Mouse (Mus musculus): ENCODE results near the gene Abcc10. TPM values are rescaled to one million over a fixed set of nuclear protein-coding genes. Genes with fewer than 3 reads are reported as not detected.

Abcc10 gene
- polyA plus RNA-seq, 2 experiments, result 5.8 to 15.5 TPM

GRCm38 (mm10) chr17:46287678-46288095, 40.5 kb downstream of the Abcc10 start:
- ATAC-seq (ENCODE audit: low FRiP score, low read depth), result peak; percentile 69
- H3K9ac ChIP-seq (ENCODE audit: low read depth, low read length, severe bottlenecking), result no peak overlapping the region
- no peaks in the 10 kb centered on the region for H3K36me3 ChIP-seq (ENCODE audit: control insufficient read depth, insufficient read depth, low read length)
- H3K4me2 ChIP-seq (replicated peaks; ENCODE audit: low read depth, low read length, severe bottlenecking), result no peak overlapping the region
- H3K9me3 ChIP-seq (ENCODE audit: control insufficient read depth, low read length), result no peaks in the 10 kb centered on the region
- H3K4me3 ChIP-seq (replicated peaks; ENCODE audit: low read length), result no peak overlapping the region
- peak overlapping the region; percentile 63 for H3K27ac ChIP-seq (replicated peaks; ENCODE audit: low read depth, low read length)
- peak; percentile 83 for DNase-seq (ENCODE audit: low spot score)
- no peak for TF ChIP-seq POLR2A (IDR thresholded peaks at IDR 0.05; ENCODE audit: borderline replicate concordance, extremely low read depth, insufficient read depth, insufficient read length)
- peaks cover 6% of the 10 kb centered on the region; the same call in 1 of the 2 replicates for H3K27me3 ChIP-seq (ENCODE audit: control insufficient read depth, insufficient read depth, low read length)
- peaks cover 5% of the 10 kb centered on the region; the same call in 1 of the 2 replicates for H3K4me1 ChIP-seq (ENCODE audit: control insufficient read depth, insufficient read depth, low read length)
- 58% methylated on average over 11 of the region's 11 CpGs for WGBS

- no peak for ATAC-seq (ENCODE audit: low FRiP score, low read depth)
Measured at GRCm38 (mm10) chr17:46285407-46285806, 42.7 kb downstream of the Abcc10 start.

GRCm38 (mm10) chr17:46284653-46285052, 43.5 kb downstream of the Abcc10 start:
- Histone ChIP-seq H3K27me3 (ENCODE audit: control insufficient read depth, insufficient read depth, low read length) (no peaks in the 10 kb centered on the region), H3K4me2 (replicated peaks; ENCODE audit: low read depth, low read length, severe bottlenecking) (no peak overlapping the region), H3K9me3 (ENCODE audit: control insufficient read depth, low read length) (no peaks in the 10 kb centered on the region), H3K4me1 (ENCODE audit: control insufficient read depth, insufficient read depth, low read length) (peaks cover 16% of the 10 kb centered on the region), H3K4me3 (replicated peaks; ENCODE audit: low read length) (no peak overlapping the region), H3K36me3 (ENCODE audit: control insufficient read depth, insufficient read depth, low read length) (peaks cover 13% of the 10 kb centered on the region; the same call in 1 of the 2 replicates), H3K9ac (ENCODE audit: low read depth, low read length, severe bottlenecking) (no peak overlapping the region), H3K27ac (replicated peaks; ENCODE audit: low read depth, low read length) (no peak overlapping the region)
- WGBS, result 41% methylated on average over 7 of the region's 7 CpGs
- DNase-seq (ENCODE audit: low spot score) (no peak), ATAC-seq (ENCODE audit: low FRiP score, low read depth) (no peak)
- TF ChIP-seq POLR2A (IDR thresholded peaks at IDR 0.05; ENCODE audit: borderline replicate concordance, extremely low read depth, insufficient read depth, insufficient read length), result no peak

More at GRCm38 (mm10) chr17:46285407-46285806, 42.7 kb downstream of the Abcc10 start:
- DNase-seq (ENCODE audit: low spot score), result no peak
- H3K36me3 ChIP-seq (ENCODE audit: control insufficient read depth, insufficient read depth, low read length), result peaks cover 6% of the 10 kb centered on the region; the same call in 1 of the 2 replicates
- WGBS, result 58% methylated on average over 6 of the region's 6 CpGs
- H3K9ac ChIP-seq (ENCODE audit: low read depth, low read length, severe bottlenecking), result no peak overlapping the region
- H3K4me3 ChIP-seq (replicated peaks; ENCODE audit: low read length), result no peak overlapping the region
- H3K9me3 ChIP-seq (ENCODE audit: control insufficient read depth, low read length), result no peaks in the 10 kb centered on the region
- TF ChIP-seq POLR2A (IDR thresholded peaks at IDR 0.05; ENCODE audit: borderline replicate concordance, extremely low read depth, insufficient read depth, insufficient read length), result no peak
- H3K27me3 ChIP-seq (ENCODE audit: control insufficient read depth, insufficient read depth, low read length), result no peaks in the 10 kb centered on the region
- peaks cover 16% of the 10 kb centered on the region for H3K4me1 ChIP-seq (ENCODE audit: control insufficient read depth, insufficient read depth, low read length)
- H3K27ac ChIP-seq (replicated peaks; ENCODE audit: low read depth, low read length), result no peak overlapping the region
- H3K4me2 ChIP-seq (replicated peaks; ENCODE audit: low read depth, low read length, severe bottlenecking), result no peak overlapping the region

- Histone ChIP-seq H3K9ac (ENCODE audit: low read depth, low read length, severe bottlenecking) (no peak overlapping the region), H3K27ac (replicated peaks; ENCODE audit: low read depth, low read length) (no peak overlapping the region), H3K9me3 (ENCODE audit: control insufficient read depth, low read length) (no peaks in the 10 kb centered on the region), H3K27me3 (ENCODE audit: control insufficient read depth, insufficient read depth, low read length) (no peaks in the 10 kb centered on the region), H3K4me2 (replicated peaks; ENCODE audit: low read depth, low read length, severe bottlenecking) (no peak overlapping the region), H3K4me1 (ENCODE audit: control insufficient read depth, insufficient read depth, low read length) (peaks cover 16% of the 10 kb centered on the region), H3K36me3 (ENCODE audit: control insufficient read depth, insufficient read depth, low read length) (peaks cover 21% of the 10 kb centered on the region), H3K4me3 (replicated peaks; ENCODE audit: low read length) (no peak overlapping the region)
- TF ChIP-seq POLR2A (IDR thresholded peaks at IDR 0.05; ENCODE audit: borderline replicate concordance, extremely low read depth, insufficient read depth, insufficient read length), result no peak
- 79% methylated on average over 8 of the region's 8 CpGs for WGBS
- DNase-seq (ENCODE audit: low spot score) (no peak), ATAC-seq (ENCODE audit: low FRiP score, low read depth) (no peak)
Measured at GRCm38 (mm10) chr17:46283911-46284310, 44.2 kb downstream of the Abcc10 start.

- Histone ChIP-seq H3K4me3 (replicated peaks; ENCODE audit: low read length) (peak overlapping the region; percentile 76), H3K36me3 (ENCODE audit: control insufficient read depth, insufficient read depth, low read length) (peaks cover 28% of the 10 kb centered on the region), H3K9me3 (ENCODE audit: control insufficient read depth, low read length) (no peaks in the 10 kb centered on the region), H3K27me3 (ENCODE audit: control insufficient read depth, insufficient read depth, low read length) (no peaks in the 10 kb centered on the region), H3K27ac (replicated peaks; ENCODE audit: low read depth, low read length) (peak overlapping the region; percentile 96), H3K4me1 (ENCODE audit: control insufficient read depth, insufficient read depth, low read length) (peaks cover 20% of the 10 kb centered on the region), H3K9ac (ENCODE audit: low read depth, low read length, severe bottlenecking) (peak overlapping the region; percentile 74; the same call in 1 of the 2 replicates), H3K4me2 (replicated peaks; ENCODE audit: low read depth, low read length, severe bottlenecking) (peak overlapping the region; percentile 74)
- WGBS, result 29% methylated on average over 9 of the region's 9 CpGs
- no peak for TF ChIP-seq POLR2A (IDR thresholded peaks at IDR 0.05; ENCODE audit: borderline replicate concordance, extremely low read depth, insufficient read depth, insufficient read length)
- DNase-seq (ENCODE audit: low spot score), result no peak
- ATAC-seq (ENCODE audit: low FRiP score, low read depth), result peak; percentile 4
Measured at GRCm38 (mm10) chr17:46283140-46283539, 45.0 kb downstream of the Abcc10 start.
